Mouse (Mus musculus): Measurements from ENCODE around the gene Col6a4. TPM values are rescaled to one million over a fixed set of nuclear protein-coding genes. Genes with fewer than 3 reads are reported as not detected.

Col6a4 gene
- polyA plus RNA-seq, 1 experiment from 2014 or later, result 19.3 TPM

GRCm38 (mm10) chr9:106112770-106113423 is 16.3 kb upstream of the Col6a4 start:
- Histone ChIP-seq H3K27ac (replicated peaks) (no peak overlapping the region), H3K9ac (ENCODE audit: low read length) (no peak overlapping the region), H3K4me2 (replicated peaks; ENCODE audit: low read depth) (no peak overlapping the region), H3K36me3 (ENCODE audit: control insufficient read depth, insufficient read depth, low read length) (no peaks in the 10 kb centered on the region), H3K4me3 (ENCODE audit: low read depth, low read length) (no peak overlapping the region), H3K27me3 (ENCODE audit: control insufficient read depth, insufficient read depth, low read length) (no peaks in the 10 kb centered on the region), H3K9me3 (ENCODE audit: control insufficient read depth, low read length) (no peaks in the 10 kb centered on the region), H3K4me1 (replicated peaks; ENCODE audit: control insufficient read depth, insufficient read depth) (no peaks in the 10 kb centered on the region)
- WGBS, result 27% methylated on average over 10 of the region's 10 CpGs
- DNase-seq (ENCODE audit: low spot score) (peak; percentile 73), ATAC-seq (ENCODE audit: low FRiP score, low TSS enrichment) (peak; percentile 61; the same call in 1 of the 2 replicates)
- TF ChIP-seq CTCF (IDR thresholded peaks at IDR 0.05; ENCODE audit: low read depth) (peak; percentile 93), EP300 (optimal IDR thresholded peaks at IDR 0.05) (no peak)

GRCm38 (mm10) chr9:106106241-106106640 is 9.7 kb upstream of the Col6a4 start:
- H3K27me3 ChIP-seq (ENCODE audit: control insufficient read depth, insufficient read depth, low read length), result no peaks in the 10 kb centered on the region
- no peak overlapping the region for H3K4me3 ChIP-seq (ENCODE audit: low read depth, low read length)
- no peak overlapping the region for H3K4me2 ChIP-seq (replicated peaks; ENCODE audit: low read depth)
- DNase-seq (ENCODE audit: low spot score), result no peak
- no peak overlapping the region for H3K27ac ChIP-seq (replicated peaks)
- TF ChIP-seq CTCF (IDR thresholded peaks at IDR 0.05; ENCODE audit: low read depth) (no peak), EP300 (optimal IDR thresholded peaks at IDR 0.05) (no peak)
- H3K9ac ChIP-seq (ENCODE audit: low read length), result no peak overlapping the region
- H3K36me3 ChIP-seq (ENCODE audit: control insufficient read depth, insufficient read depth, low read length), result no peaks in the 10 kb centered on the region
- no peaks in the 10 kb centered on the region for H3K4me1 ChIP-seq (replicated peaks; ENCODE audit: control insufficient read depth, insufficient read depth)
- H3K9me3 ChIP-seq (ENCODE audit: control insufficient read depth, low read length), result no peaks in the 10 kb centered on the region
- no peak for ATAC-seq (ENCODE audit: low FRiP score, low TSS enrichment)
- 73% methylated on average over 9 of the region's 9 CpGs for WGBS

- TF ChIP-seq EP300 (optimal IDR thresholded peaks at IDR 0.05) (no peak), CTCF (IDR thresholded peaks at IDR 0.05; ENCODE audit: low read depth) (no peak)
- Histone ChIP-seq H3K9me3 (ENCODE audit: control insufficient read depth, low read length) (no peaks in the 10 kb centered on the region), H3K36me3 (ENCODE audit: control insufficient read depth, insufficient read depth, low read length) (no peaks in the 10 kb centered on the region), H3K27me3 (ENCODE audit: control insufficient read depth, insufficient read depth, low read length) (no peaks in the 10 kb centered on the region), H3K4me2 (replicated peaks; ENCODE audit: low read depth) (no peak overlapping the region), H3K4me3 (ENCODE audit: low read depth, low read length) (no peak overlapping the region), H3K4me1 (replicated peaks; ENCODE audit: control insufficient read depth, insufficient read depth) (no peaks in the 10 kb centered on the region), H3K9ac (ENCODE audit: low read length) (no peak overlapping the region), H3K27ac (replicated peaks) (no peak overlapping the region)
- no peak for ATAC-seq (ENCODE audit: low FRiP score, low TSS enrichment)
- DNase-seq (ENCODE audit: low spot score), result no peak
- 79% methylated on average over 7 of the region's 7 CpGs for WGBS
Observed at GRCm38 (mm10) chr9:106104401-106104800, 7.8 kb upstream of the Col6a4 start.

- Histone ChIP-seq H3K36me3 (ENCODE audit: control insufficient read depth, insufficient read depth, low read length) (no peaks in the 10 kb centered on the region), H3K4me1 (replicated peaks; ENCODE audit: control insufficient read depth, insufficient read depth) (no peaks in the 10 kb centered on the region), H3K9ac (ENCODE audit: low read length) (no peak overlapping the region), H3K27me3 (ENCODE audit: control insufficient read depth, insufficient read depth, low read length) (no peaks in the 10 kb centered on the region), H3K4me3 (ENCODE audit: low read depth, low read length) (no peak overlapping the region), H3K9me3 (ENCODE audit: control insufficient read depth, low read length) (no peaks in the 10 kb centered on the region), H3K27ac (replicated peaks) (no peak overlapping the region), H3K4me2 (replicated peaks; ENCODE audit: low read depth) (no peak overlapping the region)
- 67% methylated on average over 5 of the region's 5 CpGs for WGBS
- no peak for DNase-seq (ENCODE audit: low spot score)
- TF ChIP-seq EP300 (optimal IDR thresholded peaks at IDR 0.05) (no peak), CTCF (IDR thresholded peaks at IDR 0.05; ENCODE audit: low read depth) (no peak)
- ATAC-seq (ENCODE audit: low FRiP score, low TSS enrichment), result no peak
Observed at GRCm38 (mm10) chr9:106101166-106101565, 4.6 kb upstream of the Col6a4 start.

- WGBS, result 50% methylated on average over 9 of the region's 9 CpGs
- TF ChIP-seq EP300 (optimal IDR thresholded peaks at IDR 0.05) (no peak), CTCF (IDR thresholded peaks at IDR 0.05; ENCODE audit: low read depth) (no peak)
- no peak overlapping the region for H3K4me2 ChIP-seq (replicated peaks; ENCODE audit: low read depth)
- H3K4me3 ChIP-seq (ENCODE audit: low read depth, low read length), result no peak overlapping the region
- no peak overlapping the region for H3K27ac ChIP-seq (replicated peaks)
- DNase-seq (ENCODE audit: low spot score) (no peak), ATAC-seq (ENCODE audit: low FRiP score, low TSS enrichment) (no peak)
- no peaks in the 10 kb centered on the region for H3K27me3 ChIP-seq (ENCODE audit: control insufficient read depth, insufficient read depth, low read length)
- no peaks in the 10 kb centered on the region for H3K36me3 ChIP-seq (ENCODE audit: control insufficient read depth, insufficient read depth, low read length)
- H3K9ac ChIP-seq (ENCODE audit: low read length), result no peak overlapping the region
- no peaks in the 10 kb centered on the region for H3K9me3 ChIP-seq (ENCODE audit: control insufficient read depth, low read length)
- H3K4me1 ChIP-seq (replicated peaks; ENCODE audit: control insufficient read depth, insufficient read depth), result no peaks in the 10 kb centered on the region
Observed at GRCm38 (mm10) chr9:106100262-106100661, 3.7 kb upstream of the Col6a4 start.

GRCm38 (mm10) chr9:106099379-106100021 is 2.9 kb upstream of the Col6a4 start:
- Histone ChIP-seq H3K27me3 (ENCODE audit: control insufficient read depth, insufficient read depth, low read length) (no peaks in the 10 kb centered on the region), H3K27ac (replicated peaks) (no peak overlapping the region), H3K9ac (ENCODE audit: low read length) (no peak overlapping the region), H3K4me3 (ENCODE audit: low read depth, low read length) (no peak overlapping the region), H3K4me1 (replicated peaks; ENCODE audit: control insufficient read depth, insufficient read depth) (no peaks in the 10 kb centered on the region), H3K9me3 (ENCODE audit: control insufficient read depth, low read length) (no peaks in the 10 kb centered on the region), H3K36me3 (ENCODE audit: control insufficient read depth, insufficient read depth, low read length) (no peaks in the 10 kb centered on the region), H3K4me2 (replicated peaks; ENCODE audit: low read depth) (no peak overlapping the region)
- ATAC-seq (ENCODE audit: low FRiP score, low TSS enrichment), result no peak
- WGBS, result 66% methylated on average over 22 of the region's 22 CpGs
- TF ChIP-seq EP300 (optimal IDR thresholded peaks at IDR 0.05) (no peak), CTCF (IDR thresholded peaks at IDR 0.05; ENCODE audit: low read depth) (peak; percentile 38; the same call in 1 of the 2 replicates)
- no peak for DNase-seq (ENCODE audit: low spot score)

All from stomach, postnatal 0 days (tissue).